Mouse (Mus musculus): ENCODE measurements around the gene Bbx.

Bbx gene

GRCm38 (mm10) chr16:50432062-50432878, at the start of gene Bbx:
TSS of gene Bbx (minus strand) at chr16:50432390.
- DNase-seq, result peak; percentile 97

GRCm38 (mm10) chr16:50481892-50482291, 49.7 kb upstream of the Bbx start:
- no peak for DNase-seq

- peak; percentile 8 for DNase-seq
Observed at GRCm38 (mm10) chr16:50481341-50481740, 49.2 kb upstream of the Bbx start.

- DNase-seq, result no peak
Observed at GRCm38 (mm10) chr16:50478695-50479094, 46.5 kb upstream of the Bbx start.

GRCm38 (mm10) chr16:50477628-50478027, 45.4 kb upstream of the Bbx start:
- DNase-seq, result no peak

DNA sequence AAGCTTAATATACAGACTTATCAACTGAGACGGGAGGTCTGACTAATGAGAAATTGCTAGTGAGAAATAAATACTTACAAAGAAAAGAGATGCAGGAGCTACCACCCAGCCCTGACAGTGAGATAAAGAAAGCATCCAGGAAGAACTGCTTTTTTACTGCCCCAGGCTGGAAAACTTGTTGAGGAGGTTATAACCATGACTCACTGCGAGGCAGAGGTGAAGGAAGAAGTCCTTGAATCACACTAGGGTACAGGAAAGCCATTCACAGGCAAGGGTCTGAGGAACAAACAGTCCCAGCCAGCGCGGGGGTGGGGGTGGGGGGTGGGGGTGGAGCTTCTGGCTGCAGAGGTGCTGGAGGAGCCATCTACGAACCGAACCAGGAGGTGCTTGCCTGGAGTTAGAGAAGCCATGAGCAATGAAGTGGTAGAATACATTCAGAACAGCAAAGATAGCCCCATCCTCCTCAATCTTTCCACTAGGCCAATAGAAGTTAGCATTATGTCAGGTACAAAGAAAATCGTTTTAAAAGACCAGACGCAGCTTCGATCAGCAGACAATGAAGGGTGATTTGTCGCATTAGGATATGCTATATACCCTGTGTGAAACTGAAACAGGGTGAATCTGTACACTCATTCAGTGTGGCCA, 30.2 kb upstream of the Bbx start:
- no peak for DNase-seq

- no peak for DNase-seq
Observed at GRCm38 (mm10) chr16:50459146-50459545, 27.0 kb upstream of the Bbx start.

DNA sequence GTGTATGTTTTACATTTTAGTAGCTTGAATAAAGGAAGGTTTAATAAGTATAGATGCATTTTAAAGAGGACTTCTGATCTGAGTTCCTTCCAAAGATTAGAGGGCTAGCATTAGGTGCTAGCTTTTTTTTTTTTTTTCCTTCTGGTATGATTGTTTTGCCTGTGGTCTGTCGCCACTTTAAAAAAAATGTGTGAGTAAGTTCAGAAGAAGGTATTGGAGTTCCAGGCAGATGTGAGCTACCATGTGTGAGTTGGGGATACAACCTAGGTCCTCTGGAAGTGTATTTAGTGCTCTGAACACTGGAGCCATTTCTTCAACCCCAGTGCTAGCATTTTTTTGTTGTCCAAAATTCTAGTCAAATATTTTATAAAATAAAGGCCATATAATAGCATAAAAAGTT, 23.9 kb upstream of the Bbx start:
- DNase-seq, result no peak

DNA sequence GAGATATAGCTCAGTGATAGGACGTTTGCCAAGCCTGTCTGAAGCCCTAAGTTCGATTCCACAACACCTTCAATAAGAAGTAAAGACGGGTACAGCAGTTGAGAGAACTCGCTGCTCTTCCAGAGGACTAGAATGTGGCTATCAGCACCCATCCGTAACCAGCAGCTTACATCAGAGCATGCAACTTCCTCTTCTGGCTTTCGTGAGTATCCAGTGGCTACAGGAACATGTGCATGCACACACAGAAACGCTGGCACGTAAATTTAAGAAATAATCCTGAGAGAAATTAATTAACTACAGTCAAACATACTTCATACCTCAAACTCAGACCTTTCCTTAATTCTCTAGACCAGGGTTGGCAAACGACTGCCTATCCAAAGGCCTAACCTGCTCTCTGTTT, 16.9 kb upstream of the Bbx start:
- no peak for DNase-seq

DNA sequence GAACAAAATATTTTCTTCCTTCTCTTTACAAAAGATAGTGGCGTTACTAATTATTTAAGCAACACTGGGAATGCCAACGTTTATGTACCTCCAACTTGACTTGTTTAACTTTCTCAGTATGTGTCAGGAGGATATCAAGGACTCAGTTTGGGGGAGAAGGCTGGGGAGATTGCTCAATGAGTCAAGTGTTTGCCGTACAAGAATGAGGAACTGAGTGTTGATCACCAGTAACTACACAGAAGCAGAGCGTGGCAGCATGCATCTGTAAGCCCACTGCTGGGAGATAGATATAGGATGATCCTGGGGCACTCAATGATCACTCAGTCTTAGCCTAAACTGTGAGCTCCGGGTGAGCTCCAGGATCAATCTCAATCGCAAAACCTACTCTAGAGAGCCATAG, 12.8 kb upstream of the Bbx start:
- no peak for DNase-seq

DNA sequence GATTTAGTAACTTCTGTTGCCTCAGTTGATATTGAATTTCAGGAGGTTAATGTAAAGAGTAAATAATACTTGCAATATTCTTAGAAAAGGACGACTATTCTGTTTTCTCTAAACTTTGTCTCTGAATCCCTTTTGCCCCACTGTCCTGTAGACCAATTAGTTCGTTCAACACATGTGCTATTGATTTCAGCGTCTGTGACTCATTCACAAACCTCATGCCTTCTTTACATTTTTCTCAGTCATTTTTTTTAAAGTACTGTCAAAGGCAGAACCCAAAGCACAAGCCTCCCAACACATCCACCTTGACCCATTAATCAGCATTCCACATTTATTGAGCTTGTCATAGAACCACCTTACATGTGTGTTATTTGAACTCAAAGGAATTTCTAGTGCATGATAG, 6.6 kb upstream of the Bbx start:
- no peak for DNase-seq

GRCm38 (mm10) chr16:50437788-50438187, 5.6 kb upstream of the Bbx start:
- DNase-seq, result no peak

GRCm38 (mm10) chr16:50437331-50437730, 5.1 kb upstream of the Bbx start:
- DNase-seq, result no peak

- peak; percentile 66 for DNase-seq
Observed at GRCm38 (mm10) chr16:50431011-50431981, 894 bp downstream of the Bbx start.

DNA sequence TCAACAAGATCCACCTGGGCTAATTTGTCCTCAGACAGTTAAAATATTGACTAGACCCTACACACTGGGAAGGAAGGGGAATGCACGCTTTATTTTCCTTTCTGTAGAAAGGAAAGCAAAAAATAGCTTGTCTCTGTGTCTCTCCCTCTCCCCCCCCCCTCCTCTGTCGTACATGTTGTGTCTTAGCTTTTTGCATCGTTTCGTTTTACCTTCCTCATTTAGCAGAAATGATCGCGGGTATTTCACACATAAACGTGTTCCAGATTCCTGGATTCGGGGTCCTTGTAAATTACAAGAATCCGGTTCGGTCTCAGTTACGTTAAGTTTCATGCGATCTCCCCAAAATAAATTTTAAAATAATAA, 1.7 kb downstream of the Bbx start:
- peak; percentile 18 for DNase-seq

- DNase-seq, result peak; percentile 65
Observed at GRCm38 (mm10) chr16:50429692-50430514, 2.3 kb downstream of the Bbx start.

GRCm38 (mm10) chr16:50428871-50429691, 3.1 kb downstream of the Bbx start:
- peak; percentile 37 for DNase-seq

- peak; percentile 19 for DNase-seq
Observed at GRCm38 (mm10) chr16:50420130-50420529, 12.1 kb downstream of the Bbx start.

GRCm38 (mm10) chr16:50415406-50415805, 16.8 kb downstream of the Bbx start:
- DNase-seq, result no peak

DNA sequence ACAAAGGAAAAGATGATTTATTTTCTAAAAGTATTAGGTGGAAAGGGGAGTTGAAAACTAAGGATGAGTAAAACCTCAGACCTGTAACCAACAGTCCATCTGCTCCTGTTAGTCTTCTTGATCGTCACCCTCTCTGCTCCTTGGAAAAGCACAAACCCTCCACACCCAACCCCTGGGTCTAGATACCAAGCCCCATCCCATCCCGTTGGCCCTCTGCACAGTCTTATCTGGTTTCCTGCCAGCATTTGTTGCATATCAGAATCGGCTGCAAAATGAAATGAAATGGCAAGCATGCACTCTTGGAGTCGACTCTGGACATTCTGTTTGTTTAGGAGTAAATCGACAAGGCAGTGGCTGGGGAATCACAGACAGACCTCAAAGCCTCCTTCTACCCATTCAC, 29.3 kb downstream of the Bbx start:
- DNase-seq, result no peak

DNA sequence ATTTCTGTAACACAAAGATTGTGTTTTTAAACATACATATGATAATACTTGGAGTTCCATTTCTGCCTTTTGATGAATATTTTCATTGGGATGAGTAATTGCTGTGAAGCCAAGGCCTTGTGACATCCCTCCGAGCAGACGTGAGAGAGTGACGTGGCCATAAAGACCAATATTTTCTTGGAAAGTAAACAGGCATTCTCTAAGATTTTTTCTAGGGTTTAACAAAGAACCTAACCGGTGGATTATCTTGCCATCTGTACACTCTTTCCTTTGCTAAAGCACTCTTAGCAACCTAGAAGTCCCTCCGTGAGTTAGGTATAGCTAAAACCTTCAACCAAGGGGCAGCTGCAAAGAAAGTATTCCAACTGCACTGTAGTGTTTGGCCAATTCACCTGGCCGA, 32.4 kb downstream of the Bbx start:
- DNase-seq, result no peak

- DNase-seq, result no peak
Observed at GRCm38 (mm10) chr16:50398564-50398963, 33.6 kb downstream of the Bbx start.
